Mouse (Mus musculus) thymus, postnatal 0 days (tissue): ENCODE measurements around the gene Tcfl5. TPM values are rescaled to one million over a fixed set of nuclear protein-coding genes. Genes with fewer than 3 reads are reported as not detected.

Experiments
- DNase-seq: peaks from one replicate; pipeline ENCODE4 v3.0.0-alpha.2; 2015; ENCODE audit warnings: low spot score
- polyA plus RNA-seq: library from polyadenylated mRNA; unstranded; fragments of >200 nt; fragmentation: Nextera tagmentation; extraction: Ambion mirVana; gene quantifications from 2 replicates; pipeline ENCODE4 v1.2.1, GENCODE M21; 2015

The Tcfl5 gene
- polyA plus RNA-seq, 1 experiment from 2014 or later, result not detected

DNA sequence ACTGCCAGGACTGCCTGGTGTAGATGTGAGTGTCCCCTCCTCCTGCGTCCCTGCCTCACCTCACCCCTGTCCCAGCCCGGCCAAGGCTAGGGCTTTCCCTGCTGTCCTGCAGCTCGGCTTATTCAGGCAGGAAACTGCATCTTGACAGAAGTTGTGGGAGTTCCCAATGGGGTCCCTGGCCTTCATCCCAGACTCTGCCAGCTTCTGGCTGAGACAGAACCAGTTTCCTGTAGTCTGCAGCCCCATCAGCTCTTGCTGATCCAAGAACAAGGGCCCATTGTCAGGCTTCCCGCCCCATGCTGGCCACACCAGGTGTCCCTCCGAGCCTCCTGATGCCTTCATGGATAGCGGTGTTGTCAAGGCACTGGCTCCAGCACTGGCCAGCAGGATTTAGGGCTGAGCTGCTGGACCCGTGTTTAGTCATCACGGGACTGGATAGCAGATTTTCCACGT, 41.9 kb downstream of the Tcfl5 start:
- no peak for DNase-seq

DNA sequence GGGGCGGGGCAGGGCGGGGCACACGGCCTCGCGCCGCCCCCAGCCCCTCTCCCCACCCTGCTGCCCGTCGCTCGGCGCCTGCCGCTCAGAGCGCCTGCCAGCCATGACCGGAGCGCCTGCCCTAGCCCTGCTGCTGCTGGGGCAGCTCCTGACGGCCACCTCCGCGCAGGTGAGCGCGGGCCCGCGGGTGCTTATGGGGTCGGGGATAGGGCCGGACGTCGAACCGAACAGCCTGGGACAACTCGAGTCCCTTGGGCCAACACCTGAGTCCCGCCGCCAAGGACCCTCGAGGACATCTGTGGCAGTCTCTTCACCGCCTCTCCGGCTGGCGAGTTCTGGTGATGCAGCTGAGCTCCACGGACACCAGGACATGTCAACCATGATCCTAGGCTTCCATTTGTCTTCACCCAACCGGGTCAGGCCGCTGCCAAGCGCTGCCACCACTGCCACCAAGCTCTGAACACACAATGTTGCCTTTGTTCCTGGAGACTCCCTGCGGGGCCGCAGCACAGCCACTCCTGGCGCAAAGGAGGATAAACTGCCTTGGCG, 44.3 kb downstream of the Tcfl5 start:
- DNase-seq, result no peak

GRCm38 (mm10) chr2:180597490-180597889, 45.0 kb downstream of the Tcfl5 start, which contains the start of gene Col9a3:
Gene Col9a3 (plus strand): TSS chr2:180597790.
- no peak for DNase-seq

DNA sequence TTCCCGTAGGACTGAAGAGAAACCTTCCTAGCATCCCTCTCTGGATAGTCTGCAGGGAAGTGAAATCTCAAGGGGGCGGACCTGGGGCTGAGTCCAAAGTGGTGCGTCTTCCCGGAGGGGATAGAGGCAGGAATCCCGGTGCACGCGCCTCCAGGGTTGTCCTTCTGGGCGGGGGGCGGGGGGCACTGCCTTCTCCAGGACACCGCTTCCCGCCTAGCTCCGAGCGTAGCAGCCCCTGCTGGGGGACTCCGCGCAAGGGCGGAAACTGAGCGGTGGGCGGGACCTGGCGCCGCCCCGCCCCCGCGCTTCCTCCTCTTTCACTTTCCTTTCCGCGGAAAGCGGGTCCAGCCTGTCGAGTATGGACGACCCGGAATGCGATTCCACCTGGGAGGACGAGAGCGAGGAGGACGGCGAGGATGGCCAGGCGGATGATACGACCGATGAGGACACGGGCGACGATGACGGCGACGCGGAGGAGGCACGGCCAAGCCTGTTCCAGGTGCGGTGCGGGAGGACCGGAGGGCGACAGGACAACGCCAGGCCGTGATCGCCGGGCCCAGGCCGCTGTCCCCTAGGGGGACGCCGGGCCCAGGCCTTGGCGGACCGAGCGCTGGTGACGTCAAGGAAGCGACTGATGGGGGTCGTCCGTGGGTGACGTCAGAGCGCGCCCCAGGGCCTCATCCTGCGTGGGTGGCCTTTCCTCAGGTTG, 53.2 kb downstream of the Tcfl5 start, which contains the start of gene Ogfr:
Gene Ogfr, plus strand, starts transcription at position 123 of the 709 bp plus-strand sequence.
- DNase-seq, result peak; percentile 90

DNA sequence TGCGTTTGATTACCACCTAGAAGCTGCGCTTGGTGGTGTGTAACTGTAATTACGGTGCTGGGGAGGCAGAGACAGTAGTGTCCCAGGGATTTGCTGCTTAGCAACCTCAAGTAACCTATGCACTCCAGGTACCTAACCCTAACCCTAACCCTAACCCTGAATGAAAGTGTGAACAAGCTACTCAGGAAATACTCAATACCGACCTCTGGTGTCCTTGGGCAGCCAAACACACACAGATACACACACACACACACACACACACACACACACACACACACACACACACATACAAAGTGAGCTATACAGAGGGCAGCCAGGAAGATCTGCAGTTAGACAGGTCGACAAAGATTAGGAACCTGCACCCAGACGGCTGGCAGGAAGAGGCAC, 53.8 kb downstream of the Tcfl5 start:
- no peak for DNase-seq

DNA sequence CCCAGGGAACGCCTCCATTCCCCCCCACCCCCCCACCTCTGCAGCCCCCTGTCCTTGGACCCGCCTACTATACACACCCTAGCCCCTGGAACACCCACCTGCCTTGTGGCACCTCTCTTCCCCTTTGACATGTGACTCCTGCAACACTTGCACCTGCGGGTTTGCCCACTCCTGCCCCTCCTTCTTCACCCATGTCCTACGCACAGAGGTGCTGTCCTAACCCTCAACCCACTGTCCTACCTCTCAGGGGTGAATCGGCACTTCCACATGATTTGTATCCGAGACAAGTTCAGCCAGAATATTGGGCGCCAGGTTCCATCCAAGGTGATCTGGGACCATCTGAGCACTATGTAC, 59.4 kb downstream of the Tcfl5 start:
- no peak for DNase-seq

GRCm38 (mm10) chr2:180582481-180583153, 59.9 kb downstream of the Tcfl5 start:
- peak; percentile 95 for DNase-seq

GRCm38 (mm10) chr2:180581002-180581401, 61.5 kb downstream of the Tcfl5 start, which contains the start of gene Mrgbp:
Gene Mrgbp (plus strand): TSS chr2:180581304.
- no peak for DNase-seq

- peak; percentile 78 for DNase-seq
These were observed 63.8 kb downstream of the Tcfl5 start for GRCm38 (mm10) chr2:180578686-180579085.

DNA sequence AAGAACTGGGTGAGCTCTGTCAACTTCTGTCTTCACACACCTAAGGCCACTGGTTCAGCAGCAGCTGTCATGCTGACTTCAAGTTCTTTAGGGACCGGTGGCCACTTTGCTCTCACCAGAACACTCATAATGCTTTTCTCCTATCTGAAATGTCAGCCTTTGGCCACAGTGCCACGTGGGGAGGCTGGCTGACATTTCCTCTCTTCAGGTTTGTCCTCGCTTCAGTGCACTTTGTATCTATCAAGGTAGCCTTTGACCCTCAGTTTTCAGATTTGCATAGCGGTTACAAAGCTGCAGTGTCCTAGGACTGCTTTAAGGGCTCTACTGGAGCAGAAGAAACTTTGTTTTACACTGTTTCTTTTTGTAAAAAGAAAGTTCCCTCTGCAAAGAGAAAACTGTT, 66.0 kb downstream of the Tcfl5 start:
- DNase-seq, result no peak

Other genes with a start within 250 kb of the Tcfl5 start
- 8.1 and 8.9 TPM in 2 replicates for gene Slco4a1, start 186.5 kb downstream of the Tcfl5 start, polyA plus RNA-seq
- 0.04 and 0.10 TPM in 2 replicates for gene Ntsr1, start 142.7 kb downstream of the Tcfl5 start, polyA plus RNA-seq
- 44.8 and 51.1 TPM in 2 replicates for gene Mrgbp, start 61.4 kb downstream of the Tcfl5 start, polyA plus RNA-seq
- 65.6 and 73.1 TPM in 2 replicates for gene Ogfr, start 53.5 kb downstream of the Tcfl5 start, polyA plus RNA-seq
- gene Col9a3, start 44.9 kb downstream of the Tcfl5 start, polyA plus RNA-seq, result 1.2 and 1.3 TPM in 2 replicates
- gene Dido1, start 67.3 kb upstream of the Tcfl5 start, polyA plus RNA-seq, result 25.6 and 32.2 TPM in 2 replicates
- 50.5 and 53.1 TPM in 2 replicates for gene Gid8, start 67.4 kb upstream of the Tcfl5 start, polyA plus RNA-seq
- 2.6 and 3.1 TPM in 2 replicates for gene Slc17a9, start 82.6 kb upstream of the Tcfl5 start, polyA plus RNA-seq
- 0.17 and 0.19 TPM in 2 replicates for gene Bhlhe23, start 134.2 kb upstream of the Tcfl5 start, polyA plus RNA-seq